Mouse (Mus musculus): Measurements from ENCODE around the gene Dnah1. TPM values are rescaled to one million over a fixed set of nuclear protein-coding genes. Genes with fewer than 3 reads are reported as not detected.

The Dnah1 gene
- total and polyA plus RNA-seq, 3 experiments = 0.04 to 0.11 TPM; not detected in 1

DNA sequence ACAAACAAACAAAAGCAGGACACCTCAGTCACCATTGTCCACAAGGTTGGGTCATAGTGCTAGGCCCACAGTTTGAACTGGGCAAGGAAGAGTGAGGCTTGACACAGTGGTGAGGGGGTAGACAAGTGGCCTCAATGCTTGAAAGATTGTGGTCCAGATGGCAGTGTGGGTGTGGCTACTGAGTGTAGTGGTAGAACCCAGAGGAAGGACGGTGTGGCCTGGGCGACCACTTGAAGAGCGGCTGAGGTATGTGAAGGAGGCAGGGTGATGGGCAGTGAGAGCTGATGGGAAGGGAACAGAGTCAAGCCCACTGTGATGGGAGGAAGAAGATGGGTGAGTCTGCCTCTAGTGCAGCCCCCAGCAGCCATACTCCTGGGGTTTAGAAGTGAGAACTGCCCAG, 109.0 kb downstream of the Dnah1 start:
- no peaks in the 10 kb centered on the region for H3K9me3 ChIP-seq (replicated peaks; ENCODE audit: insufficient read depth, low read length)
- DNase-seq (ENCODE audit: low read depth, low spot score) = no peak
- no peak for TF ChIP-seq CTCF (IDR thresholded peaks at IDR 0.05 in 2 of 3, conservative IDR thresholded peaks at IDR 0.05 in 1 of 3; ENCODE audit: control insufficient read depth in 1 of 3, insufficient read depth in 1 of 3, low read depth in 2 of 3, low read length in 3 of 3, poor library complexity in 1 of 3, severe bottlenecking in 1 of 3)
- TF ChIP-seq JUND (IDR thresholded peaks at IDR 0.05; ENCODE audit: low read depth, low read length) = no peak
- TF ChIP-seq EP300 (IDR thresholded peaks at IDR 0.05; ENCODE audit: low read depth in 1 of 2, low read length in 2 of 2) = no peak
- TF ChIP-seq RCOR1 (IDR thresholded peaks at IDR 0.05; ENCODE audit: low read depth, low read length) = no peak
- TF ChIP-seq RAD21 (IDR thresholded peaks at IDR 0.05; ENCODE audit: low read depth, low read length) = no peak
- TF ChIP-seq KAT2A (conservative IDR thresholded peaks at IDR 0.05; ENCODE audit: low read depth, low read length) = no peak
- TF ChIP-seq MAZ (IDR thresholded peaks at IDR 0.05; ENCODE audit: low read depth, low read length) = no peak
- no peak for TF ChIP-seq ELF1 (IDR thresholded peaks at IDR 0.05; ENCODE audit: low read depth, low read length)
- TF ChIP-seq GATA1 (IDR thresholded peaks at IDR 0.05; ENCODE audit: low read depth, low read length) = no peak
- TF ChIP-seq GABPA (IDR thresholded peaks at IDR 0.05; ENCODE audit: low read depth, low read length) = no peak
- TF ChIP-seq E2F4 (IDR thresholded peaks at IDR 0.05; ENCODE audit: borderline replicate concordance, low read depth, low read length) = no peak
- TF ChIP-seq MYB (IDR thresholded peaks at IDR 0.05; ENCODE audit: low read depth, low read length) = no peak
- TF ChIP-seq ZKSCAN1 (IDR thresholded peaks at IDR 0.05; ENCODE audit: low read depth, low read length) = no peak
- TF ChIP-seq MYC (IDR thresholded peaks at IDR 0.05; ENCODE audit: low read depth, low read length) = no peak
- no peak for TF ChIP-seq SIN3A (IDR thresholded peaks at IDR 0.05; ENCODE audit: low read length)
- no peak for TF ChIP-seq POLR2AphosphoS5 (IDR thresholded peaks at IDR 0.05; ENCODE audit: borderline replicate concordance, low read depth, low read length)
- no peaks in the 10 kb centered on the region for H3K79me2 ChIP-seq (ENCODE audit: control insufficient read depth, insufficient read depth, low read length, poor library complexity)
- peaks cover 0 to 5% of the 10 kb centered on the region in 2 experiments; a peak in 2 of 4 replicates for H3K27me3 ChIP-seq (ENCODE audit: control insufficient read depth in 1 of 2, insufficient read depth in 2 of 2, low read length in 2 of 2)
- no peak overlapping the region for H3K9ac ChIP-seq (ENCODE audit: control insufficient read depth, low read depth, low read length, poor library complexity, severe bottlenecking)
- no peak overlapping the region for H3K4me3 ChIP-seq (ENCODE audit: control insufficient read depth in 1 of 2, insufficient read depth in 1 of 2, low read depth in 2 of 2, low read length in 2 of 2)
- no peaks in the 10 kb centered on the region for H3K36me3 ChIP-seq (ENCODE audit: control insufficient read depth in 1 of 2, insufficient read depth in 2 of 2, low read length in 2 of 2)
- peaks cover 0 to 2% of the 10 kb centered on the region in 2 experiments; a peak in 1 of 4 replicates for H3K4me1 ChIP-seq (ENCODE audit: control insufficient read depth in 1 of 2, insufficient read depth in 2 of 2, low read length in 2 of 2)
- H3K27ac ChIP-seq (ENCODE audit: control insufficient read depth, low read depth, low read length) = no peak overlapping the region

DNA sequence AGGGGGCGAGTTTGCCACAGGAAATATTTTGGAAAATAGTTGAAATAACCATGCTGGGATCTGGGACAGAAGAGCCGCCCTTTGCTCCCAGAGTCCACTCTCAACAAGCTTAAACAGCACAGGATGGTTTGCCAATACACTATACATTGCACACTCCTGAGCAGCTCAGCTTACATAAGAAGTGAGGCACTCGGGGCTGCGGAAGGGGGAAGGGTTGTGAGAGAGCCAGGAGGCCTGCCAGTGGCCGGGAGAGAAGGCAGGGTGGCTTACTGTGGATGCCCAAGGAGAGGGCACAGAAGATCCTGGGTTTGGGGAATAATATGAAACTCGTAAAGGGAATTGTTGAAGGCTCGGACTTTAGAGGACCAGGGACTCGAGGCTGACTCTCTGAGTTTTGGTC, 109.8 kb downstream of the Dnah1 start:
- Histone ChIP-seq H3K4me3 (ENCODE audit: control insufficient read depth in 1 of 2, insufficient read depth in 1 of 2, low read depth in 2 of 2, low read length in 2 of 2) (no peak overlapping the region), H3K27me3 (ENCODE audit: control insufficient read depth in 1 of 2, insufficient read depth in 2 of 2, low read length in 2 of 2) (peaks cover 0 to 5% of the 10 kb centered on the region in 2 experiments; a peak in 2 of 4 replicates), H3K9ac (ENCODE audit: control insufficient read depth, low read depth, low read length, poor library complexity, severe bottlenecking) (no peak overlapping the region), H3K36me3 (ENCODE audit: control insufficient read depth in 1 of 2, insufficient read depth in 2 of 2, low read length in 2 of 2) (no peaks in the 10 kb centered on the region), H3K4me1 (ENCODE audit: control insufficient read depth in 1 of 2, insufficient read depth in 2 of 2, low read length in 2 of 2) (peaks cover 0 to 2% of the 10 kb centered on the region in 2 experiments; a peak in 1 of 4 replicates), H3K27ac (ENCODE audit: control insufficient read depth, low read depth, low read length) (no peak overlapping the region), H3K9me3 (replicated peaks; ENCODE audit: insufficient read depth, low read length) (no peaks in the 10 kb centered on the region), H3K79me2 (ENCODE audit: control insufficient read depth, insufficient read depth, low read length, poor library complexity) (no peaks in the 10 kb centered on the region)
- TF ChIP-seq EP300 (IDR thresholded peaks at IDR 0.05; ENCODE audit: low read depth in 1 of 2, low read length in 2 of 2) (no peak), JUND (IDR thresholded peaks at IDR 0.05; ENCODE audit: low read depth, low read length) (no peak), ZKSCAN1 (IDR thresholded peaks at IDR 0.05; ENCODE audit: low read depth, low read length) (no peak), ZMIZ1 (IDR thresholded peaks at IDR 0.05; ENCODE audit: low read depth, low read length) (no peak), MXI1 (IDR thresholded peaks at IDR 0.05; ENCODE audit: low read depth, low read length) (no peak), KAT2A (conservative IDR thresholded peaks at IDR 0.05; ENCODE audit: low read depth, low read length) (no peak), MAX (IDR thresholded peaks at IDR 0.05; ENCODE audit: low read length) (no peak), ZC3H11A (IDR thresholded peaks at IDR 0.05; ENCODE audit: low read depth, low read length) (no peak), POLR2AphosphoS5 (IDR thresholded peaks at IDR 0.05; ENCODE audit: borderline replicate concordance, low read depth, low read length) (no peak)
- no peak for DNase-seq (ENCODE audit: low read depth, low spot score)
